ENCODE assay signal across 19 mouse cellular contexts in the genomic region with DNA sequence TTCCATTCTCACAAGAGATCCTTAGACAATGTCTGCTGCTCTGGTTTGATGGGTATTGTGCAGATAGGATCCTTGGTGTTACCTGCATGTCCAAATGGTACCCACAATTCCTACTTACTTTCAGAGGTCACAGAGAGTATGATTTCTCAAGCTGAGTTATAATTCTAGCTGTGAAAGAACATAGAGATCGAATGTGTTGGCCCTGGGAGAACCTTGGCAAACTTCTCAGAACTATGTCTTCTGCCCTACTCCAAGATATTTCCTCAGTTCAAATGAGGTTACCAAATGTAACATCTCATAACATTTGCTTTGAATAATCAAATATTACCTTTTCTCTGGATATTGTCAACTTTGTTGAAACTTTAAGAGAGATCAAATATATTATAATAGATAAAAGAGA.
DNase-seq lines count a peak whose midpoint lies in the region; TF ChIP-seq lines count a peak whose summit lies in the region.
"Had no signal": no experiment of that assay in that cellular context is flagged by ENCODE, and none has a peak within 500 bp of the region (broad histone marks: within the 10 kb centered on the region; RNA-seq: fewer than 3 reads in every experiment).

No protein-coding gene starts in this region.

- peak; percentile 4 to 20 for DNase-seq in heart, adult 18-20 months
- DNase-seq in heart, adult 2 months, result no peak
- peak; percentile 2 for DNase-seq in heart, postnatal 36 days
- DNase-seq in heart, postnatal 14 days, result no peak
- DNase-seq in skeletal muscle tissue, adult 2 months (ENCODE audit: low read depth, low spot score), result peak; percentile 46
- DNase-seq in adrenal gland, adult 8-10 months, result no peak
- DNase-seq: adrenal gland, postnatal 10 days; adrenal gland, postnatal 36 days; cerebellum, adult 2 months; cerebellum, adult 9-11 months; cerebellum, postnatal 25 days; forebrain, postnatal 0 days; gastrocnemius, postnatal 10 days; gastrocnemius, postnatal 36 days; kidney, adult 2 months had no signal

- no peak overlapping the region for H3K27ac ChIP-seq in heart, adult 2 months
- H3K27ac ChIP-seq: embryonic facial prominence, embryonic 12.5 days; embryonic facial prominence, embryonic 15.5 days; hindbrain, embryonic 12.5 days; hindbrain, embryonic 15.5 days had no signal

- no peak overlapping the region for H3K4me3 ChIP-seq in heart, adult 2 months
- H3K4me3 ChIP-seq: embryonic facial prominence, embryonic 12.5 days; embryonic facial prominence, embryonic 15.5 days; hindbrain, embryonic 12.5 days; hindbrain, embryonic 15.5 days had no signal

- H3K4me1 ChIP-seq in heart, adult 2 months (ENCODE audit: control insufficient read depth, insufficient read depth, low read length), result no peaks in the 10 kb centered on the region
- H3K4me1 ChIP-seq: embryonic facial prominence, embryonic 12.5 days; embryonic facial prominence, embryonic 15.5 days; hindbrain, embryonic 12.5 days; hindbrain, embryonic 15.5 days had no signal

- no peak for TF ChIP-seq POLR2A in heart, adult 2 months (IDR thresholded peaks at IDR 0.05; ENCODE audit: insufficient read depth, low read depth, low read length)

- H3K9ac ChIP-seq in heart, adult 2 months (ENCODE audit: low read depth, low read length), result no peak overlapping the region
- H3K9ac ChIP-seq: embryonic facial prominence, embryonic 12.5 days; embryonic facial prominence, embryonic 15.5 days; forebrain, postnatal 0 days; hindbrain, embryonic 12.5 days; hindbrain, embryonic 15.5 days had no signal

- no peak for TF ChIP-seq EP300 in heart, adult 2 months (IDR thresholded peaks at IDR 0.05; ENCODE audit: insufficient read depth, low read depth, low read length)

- no peaks in the 10 kb centered on the region for H3K36me3 ChIP-seq in heart, adult 2 months (ENCODE audit: control insufficient read depth, insufficient read depth, low read length)
- H3K36me3 ChIP-seq: embryonic facial prominence, embryonic 12.5 days; embryonic facial prominence, embryonic 15.5 days; hindbrain, embryonic 12.5 days; hindbrain, embryonic 15.5 days had no signal

- intact Hi-C loops in heart, adult 2 months (cut with DNase I), result no loop called here
- intact Hi-C loops in heart, postnatal 36 days (cut with DNase I), result no loop called here
- intact Hi-C loops in heart, postnatal 14 days (cut with DNase I), result no loop called here

- TF ChIP-seq CTCF in heart, adult 2 months (IDR thresholded peaks at IDR 0.05), result no peak

- H3K27me3 ChIP-seq in heart, adult 2 months (ENCODE audit: control insufficient read depth, insufficient read depth, low read length), result no peaks in the 10 kb centered on the region
- H3K27me3 ChIP-seq: embryonic facial prominence, embryonic 12.5 days; embryonic facial prominence, embryonic 15.5 days; hindbrain, embryonic 12.5 days; hindbrain, embryonic 15.5 days had no signal

- no peaks in the 10 kb centered on the region for H3K79me2 ChIP-seq in heart, adult 2 months (replicated peaks; ENCODE audit: control insufficient read depth, insufficient read depth, low read length)

- WGBS in heart, adult 2 months, result 63% methylated on average over 1 of the region's 1 CpGs

Comparison
In these comparisons a context has a peak if more than half of its experiments do, and no peak if none do; other contexts are left out.
1. DNase-seq: peak in heart, adult 18-20 months (2 of 2), heart, postnatal 36 days (2 of 2) and skeletal muscle tissue, adult 2 months (single experiment); none in heart, adult 2 months (0 of 2), heart, postnatal 14 days (0 of 2) and adrenal gland, adult 8-10 months (single experiment).